Mouse (Mus musculus) stomach, postnatal 0 days (tissue): ENCODE measurements around the gene Zcchc24. TPM values are rescaled to one million over a fixed set of nuclear protein-coding genes. Genes with fewer than 3 reads are reported as not detected.

Experiments
- ATAC-seq: fragments of 200-750 bp; cut with Nextera tagmentation; 2 replicates; pipeline ENCODE4 v1.8.0; 2017; ENCODE audit not compliant: low FRiP score, low TSS enrichment
- DNase-seq: peaks from one replicate; pipeline ENCODE4 v3.0.0-alpha.2; 2016; ENCODE audit warnings: low spot score
- H3K27ac ChIP-seq: fragments of 300-500 bp; sonication (generic); replicated peaks from 2 replicates; pipeline ENCODE4 v1.5.1; 2014; ENCODE audit warnings: mild to moderate bottlenecking, control low read depth
- H3K27me3 ChIP-seq: fragments of 300-500 bp; sonication (generic); 2 replicates; pipeline ENCODE4 v1.6.1; 2014; ENCODE audit warnings: low read length; ENCODE audit not compliant: control insufficient read depth, insufficient read depth
- H3K36me3 ChIP-seq: fragments of 300-500 bp; sonication (generic); 2 replicates; pipeline ENCODE4 v1.6.1; 2014; ENCODE audit warnings: low read length, mixed read lengths; ENCODE audit not compliant: control insufficient read depth, insufficient read depth
- H3K4me1 ChIP-seq: fragments of 300-500 bp; sonication (generic); replicated peaks from 2 replicates; pipeline ENCODE4 v1.6.1; 2014; ENCODE audit warnings: antibody characterized with exemption; ENCODE audit not compliant: control insufficient read depth, insufficient read depth
- H3K4me2 ChIP-seq: fragments of 300-500 bp; sonication (generic); replicated peaks from 2 replicates; pipeline ENCODE4 v1.6.1; 2014; ENCODE audit warnings: low read depth, mild to moderate bottlenecking, control low read depth, moderate library complexity
- H3K4me3 ChIP-seq: fragments of 300-500 bp; sonication (generic); 2 replicates; pipeline ENCODE4 v1.5.1; 2014; ENCODE audit warnings: low read depth, low read length, control low read depth
- H3K9ac ChIP-seq: fragments of 300-500 bp; sonication (generic); 2 replicates; pipeline ENCODE4 v1.6.1; 2014; ENCODE audit warnings: mild to moderate bottlenecking, low read length, control low read depth, mixed read lengths
- H3K9me3 ChIP-seq: fragments of 300-500 bp; sonication (generic); 2 replicates; pipeline ENCODE4 v1.6.1; 2016; ENCODE audit warnings: low read length; ENCODE audit not compliant: control insufficient read depth
- CTCF ChIP-seq: IDR thresholded peaks from 2 replicates; pipeline ENCODE4 v1.5.1; 2016; ENCODE audit warnings: antibody characterized with exemption, low read depth, mild to moderate bottlenecking, moderate library complexity
- EP300 ChIP-seq: optimal IDR thresholded peaks from 2 replicates; pipeline ENCODE3; 2016; ENCODE audit warnings: antibody characterized with exemption
- WGBS: fragments of 180-500 bp; shearing (Covaris S2); extraction: QIAGEN DNeasy Blood & Tissue Kit; methylation state at CpG from one replicate; pipeline ENCODE4 v1.1.7; 2014; 5-methylcytosine and 5-hydroxymethylcytosine counted together
- polyA plus RNA-seq: library from polyadenylated mRNA; unstranded; fragments of >200 nt; fragmentation: Nextera tagmentation; extraction: Ambion mirVana; gene quantifications from 2 replicates; pipeline ENCODE4 v1.2.1, GENCODE M21; 2015

Zcchc24 gene
- polyA plus RNA-seq, 1 experiment from 2014 or later, result 11.3 TPM

GRCm38 (mm10) chr14:25755541-25755940 lies 13.3 kb downstream of the Zcchc24 start:
- H3K27me3 ChIP-seq, result no peaks in the 10 kb centered on the region
- WGBS, result 35% methylated on average over 4 of the region's 4 CpGs
- H3K9me3 ChIP-seq, result no peaks in the 10 kb centered on the region
- DNase-seq (no peak), ATAC-seq (no peak)
- H3K4me1 ChIP-seq, result peaks cover 6% of the 10 kb centered on the region; the same call in 1 of the 2 replicates
- no peaks in the 10 kb centered on the region for H3K36me3 ChIP-seq
- no peak overlapping the region for H3K4me2 ChIP-seq
- no peak overlapping the region for H3K27ac ChIP-seq
- no peak overlapping the region for H3K9ac ChIP-seq
- no peak overlapping the region for H3K4me3 ChIP-seq
- no peak for TF ChIP-seq EP300
- TF ChIP-seq CTCF, result no peak

GRCm38 (mm10) chr14:25754531-25755484 lies 14.0 kb downstream of the Zcchc24 start:
- Histone ChIP-seq H3K27me3 (no peaks in the 10 kb centered on the region), H3K4me2 (no peak overlapping the region), H3K4me1 (peaks cover 6% of the 10 kb centered on the region; the same call in 1 of the 2 replicates), H3K9me3 (no peaks in the 10 kb centered on the region), H3K36me3 (no peaks in the 10 kb centered on the region), H3K4me3 (no peak overlapping the region), H3K9ac (no peak overlapping the region), H3K27ac (no peak overlapping the region; the same call in 1 of the 2 replicates)
- DNase-seq (no peak), ATAC-seq (no peak)
- 39% methylated on average over 19 of the region's 19 CpGs for WGBS
- no peak for TF ChIP-seq CTCF
- no peak for TF ChIP-seq EP300

- 44% methylated on average over 5 of the region's 5 CpGs for WGBS
- no peak overlapping the region for H3K27ac ChIP-seq
- ATAC-seq (no peak; the same call in 1 of the 2 replicates), DNase-seq (no peak)
- no peak overlapping the region for H3K4me2 ChIP-seq
- H3K27me3 ChIP-seq, result no peaks in the 10 kb centered on the region
- TF ChIP-seq EP300 (no peak), CTCF (peak; percentile 44)
- no peak overlapping the region for H3K4me3 ChIP-seq
- no peak overlapping the region for H3K9ac ChIP-seq
- no peaks in the 10 kb centered on the region for H3K9me3 ChIP-seq
- H3K36me3 ChIP-seq, result no peaks in the 10 kb centered on the region
- H3K4me1 ChIP-seq, result peaks cover 3% of the 10 kb centered on the region; the same call in 1 of the 2 replicates
These were observed 15.8 kb downstream of the Zcchc24 start for GRCm38 (mm10) chr14:25753021-25753420.

GRCm38 (mm10) chr14:25751067-25751466 lies 17.8 kb downstream of the Zcchc24 start:
- no peak overlapping the region for H3K9ac ChIP-seq
- no peaks in the 10 kb centered on the region for H3K27me3 ChIP-seq
- no peak overlapping the region for H3K4me2 ChIP-seq
- no peak overlapping the region for H3K4me3 ChIP-seq
- no peak for TF ChIP-seq CTCF
- TF ChIP-seq EP300, result no peak
- H3K27ac ChIP-seq, result no peak overlapping the region
- ATAC-seq (no peak), DNase-seq (no peak)
- H3K36me3 ChIP-seq, result no peaks in the 10 kb centered on the region
- no peaks in the 10 kb centered on the region for H3K4me1 ChIP-seq
- H3K9me3 ChIP-seq, result no peaks in the 10 kb centered on the region
- 74% methylated on average over 5 of the region's 5 CpGs for WGBS

- DNase-seq, result no peak
- Histone ChIP-seq H3K4me1 (no peaks in the 10 kb centered on the region), H3K27me3 (no peaks in the 10 kb centered on the region), H3K36me3 (no peaks in the 10 kb centered on the region), H3K9me3 (no peaks in the 10 kb centered on the region), H3K4me2 (no peak overlapping the region), H3K4me3 (no peak overlapping the region), H3K9ac (no peak overlapping the region), H3K27ac (no peak overlapping the region)
- 58% methylated on average over 2 of the region's 2 CpGs for WGBS
- no peak for TF ChIP-seq EP300
- 0 out of 2 replicates have a peak, but pooled peaks have one; percentile 5 for TF ChIP-seq CTCF
- peak; percentile 58; the same call in 1 of the 2 replicates for ATAC-seq
These were observed 18.3 kb downstream of the Zcchc24 start for GRCm38 (mm10) chr14:25750448-25751015.
